Mouse (Mus musculus) B cell, adult (primary cell): Measurements from ENCODE around the gene Hspa1l. TPM values are rescaled to one million over a fixed set of nuclear protein-coding genes. Genes with fewer than 3 reads are reported as not detected.

Experiments used
- total RNA-seq: library from RNA; stranded (reverse); gene quantifications from 4 replicates; pipeline ENCODE4 v1.2.4, GENCODE M21; 2023; ENCODE audit not compliant: inconsistent age

Hspa1l gene
- total RNA-seq: 0.21 to 0.38 TPM in 2 of 4 replicates, not detected in the others

GRCm38 (mm10) chr17:34972069-34972749 is at the start of gene Hspa1l, which contains the start of gene Hspa1a:
Gene Hspa1l, plus strand, starts transcription at chr17:34972703.
Gene Hspa1a, minus strand, starts transcription at chr17:34972156.

GRCm38 (mm10) chr17:34931061-34931734 is 41.3 kb upstream of the Hspa1l start, which contains the start of gene Neu1:
Gene Neu1, plus strand, starts transcription at chr17:34931253.

GRCm38 (mm10) chr17:34959130-34959778 is 13.2 kb upstream of the Hspa1l start, which contains the start of gene Hspa1b:
Gene Hspa1b, minus strand, starts transcription at chr17:34959238.

GRCm38 (mm10) chr17:34969822-34970221 is 2.7 kb upstream of the Hspa1l start, which contains the start of gene Gm20481:
Gene Gm20481, plus strand, starts transcription at chr17:34969912.

GRCm38 (mm10) chr17:34981690-34982180 is 9.2 kb downstream of the Hspa1l start, which contains the start of gene Lsm2:
Gene Lsm2, plus strand, starts transcription at chr17:34981862.

GRCm38 (mm10) chr17:35000717-35001451 is 28.4 kb downstream of the Hspa1l start, which contains the start of gene Vars:
Gene Vars, plus strand, starts transcription at chr17:35000987.

GRCm38 (mm10) chr17:35016376-35016775 is 43.9 kb downstream of the Hspa1l start, which contains the start of gene Vwa7:
Gene Vwa7, plus strand, starts transcription at chr17:35016579.

GRCm38 (mm10) chr17:35027277-35028068 is 55.0 kb downstream of the Hspa1l start, which contains the start of gene Sapcd1:
Gene Sapcd1, minus strand, starts transcription at chr17:35028016.

Other genes starting within 250 kb of the Hspa1l start
- 1.8 to 3.2 TPM (median 2.4 TPM) in 4 replicates for gene C4b, start 228.8 kb upstream of the Hspa1l start, total RNA-seq
- not detected in 4 replicates for gene Cyp21a1, start 168.1 kb upstream of the Hspa1l start, total RNA-seq
- 60.8 to 71.7 TPM (median 69.2 TPM) in 4 replicates for gene Stk19, start 135.8 kb upstream of the Hspa1l start, total RNA-seq
- gene Dxo, start 135.7 kb upstream of the Hspa1l start, total RNA-seq: 75.3 to 85.7 TPM (median 83.7 TPM) in 4 replicates
- gene Skiv2l, start 122.5 kb upstream of the Hspa1l start, total RNA-seq: 102 to 123 TPM (median 110 TPM) in 4 replicates
- gene Nelfe, start 122.3 kb upstream of the Hspa1l start, total RNA-seq: 33.5 to 41.3 TPM (median 38.0 TPM) in 4 replicates
- 0.54 TPM in 1 of 4 replicates, not detected in the others for gene Cfb, start 110.2 kb upstream of the Hspa1l start, total RNA-seq
- gene Zbtb12, start 93.2 kb upstream of the Hspa1l start, total RNA-seq: 11.1 to 11.4 TPM (median 11.2 TPM) in 4 replicates
- gene Gm20547, start 90.7 kb upstream of the Hspa1l start, total RNA-seq: 0.27 TPM in 1 of 4 replicates, not detected in the others
- 1.8 to 3.4 TPM (median 2.8 TPM) in 4 replicates for gene C2, start 74.4 kb upstream of the Hspa1l start, total RNA-seq
- gene Ehmt2, start 74.2 kb upstream of the Hspa1l start, total RNA-seq: 152 to 164 TPM (median 157 TPM) in 4 replicates
- gene Slc44a4, start 58.2 kb upstream of the Hspa1l start, total RNA-seq: not detected in 4 replicates
- 94.9 to 102 TPM (median 98.6 TPM) in 4 replicates for gene Neu1, start 41.5 kb upstream of the Hspa1l start, total RNA-seq
- gene Hspa1b, start 13.5 kb upstream of the Hspa1l start, total RNA-seq: 17.8 to 62.2 TPM (median 28.7 TPM) in 4 replicates
- not detected in 4 replicates for gene Gm20481, start 2.8 kb upstream of the Hspa1l start, total RNA-seq
- 10.4 to 29.3 TPM (median 20.1 TPM) in 4 replicates for gene Hspa1a, start 547 bp upstream of the Hspa1l start, total RNA-seq
- 30.0 to 37.2 TPM (median 32.0 TPM) in 4 replicates for gene Lsm2, start 9.2 kb downstream of the Hspa1l start, total RNA-seq
- gene Vars, start 28.3 kb downstream of the Hspa1l start, total RNA-seq: 269 to 300 TPM (median 290 TPM) in 4 replicates
- gene Vwa7, start 43.9 kb downstream of the Hspa1l start, total RNA-seq: 0.16 to 0.54 TPM (median 0.25 TPM) in 4 replicates
- 3.4 to 6.4 TPM (median 4.6 TPM) in 4 replicates for gene Sapcd1, start 55.3 kb downstream of the Hspa1l start, total RNA-seq
- 6.1 to 10.5 TPM (median 9.2 TPM) in 4 replicates for gene Msh5, start 74.0 kb downstream of the Hspa1l start, total RNA-seq
- 196 to 218 TPM (median 210 TPM) in 4 replicates for gene Clic1, start 77.3 kb downstream of the Hspa1l start, total RNA-seq
- gene Ddah2, start 86.3 kb downstream of the Hspa1l start, total RNA-seq: 2.6 to 4.8 TPM (median 4.2 TPM) in 4 replicates
- not detected in 4 replicates for gene Ly6g6c, start 92.7 kb downstream of the Hspa1l start, total RNA-seq
- 0.45 TPM in 1 of 4 replicates, not detected in the others for gene Mpig6b, start 93.5 kb downstream of the Hspa1l start, total RNA-seq
- gene Ly6g6e, start 104.2 kb downstream of the Hspa1l start, total RNA-seq: not detected in 4 replicates
- not detected in 4 replicates for gene Ly6g6d, start 105.4 kb downstream of the Hspa1l start, total RNA-seq
- gene Ly6g6f, start 112.9 kb downstream of the Hspa1l start, total RNA-seq: not detected in 4 replicates
- gene Abhd16a, start 116.6 kb downstream of the Hspa1l start, total RNA-seq: 76.3 to 80.8 TPM (median 77.2 TPM) in 4 replicates
- not detected in 4 replicates for gene Ly6g5c, start 135.6 kb downstream of the Hspa1l start, total RNA-seq
- 0.93 to 1.6 TPM (median 1.2 TPM) in 4 replicates for gene Ly6g5b, start 142.7 kb downstream of the Hspa1l start, total RNA-seq
- 24.7 to 31.8 TPM (median 30.3 TPM) in 4 replicates for gene Gpank1, start 148.8 kb downstream of the Hspa1l start, total RNA-seq
- gene Csnk2b, start 149.3 kb downstream of the Hspa1l start, total RNA-seq: 121 to 143 TPM (median 135 TPM) in 4 replicates
- 10.6 to 19.4 TPM (median 13.7 TPM) in 4 replicates for gene D17H6S53E, start 153.7 kb downstream of the Hspa1l start, total RNA-seq
- gene Apom, start 159.3 kb downstream of the Hspa1l start, total RNA-seq: 0.51 to 2.8 TPM (median 0.69 TPM) in 3 of 4 replicates, not detected in the other
- 446 to 480 TPM (median 464 TPM) in 4 replicates for gene Bag6, start 162.5 kb downstream of the Hspa1l start, total RNA-seq
- gene Prrc2a, start 192.2 kb downstream of the Hspa1l start, total RNA-seq: 328 to 347 TPM (median 341 TPM) in 4 replicates
- gene Aif1, start 203.4 kb downstream of the Hspa1l start, total RNA-seq: 4.4 to 9.9 TPM (median 8.0 TPM) in 4 replicates
- gene Lst1, start 215.7 kb downstream of the Hspa1l start, total RNA-seq: 38.1 to 43.3 TPM (median 40.2 TPM) in 4 replicates
- gene Ltb, start 221.7 kb downstream of the Hspa1l start, total RNA-seq: 564 to 668 TPM (median 599 TPM) in 4 replicates
- gene Tnf, start 229.3 kb downstream of the Hspa1l start, total RNA-seq: 9.9 to 12.7 TPM (median 11.2 TPM) in 4 replicates
- 31.8 to 44.1 TPM (median 36.1 TPM) in 4 replicates for gene Lta, start 232.6 kb downstream of the Hspa1l start, total RNA-seq
- gene Gm16181, start 248.1 kb downstream of the Hspa1l start, total RNA-seq: not detected in 4 replicates